In the genomic region with DNA sequence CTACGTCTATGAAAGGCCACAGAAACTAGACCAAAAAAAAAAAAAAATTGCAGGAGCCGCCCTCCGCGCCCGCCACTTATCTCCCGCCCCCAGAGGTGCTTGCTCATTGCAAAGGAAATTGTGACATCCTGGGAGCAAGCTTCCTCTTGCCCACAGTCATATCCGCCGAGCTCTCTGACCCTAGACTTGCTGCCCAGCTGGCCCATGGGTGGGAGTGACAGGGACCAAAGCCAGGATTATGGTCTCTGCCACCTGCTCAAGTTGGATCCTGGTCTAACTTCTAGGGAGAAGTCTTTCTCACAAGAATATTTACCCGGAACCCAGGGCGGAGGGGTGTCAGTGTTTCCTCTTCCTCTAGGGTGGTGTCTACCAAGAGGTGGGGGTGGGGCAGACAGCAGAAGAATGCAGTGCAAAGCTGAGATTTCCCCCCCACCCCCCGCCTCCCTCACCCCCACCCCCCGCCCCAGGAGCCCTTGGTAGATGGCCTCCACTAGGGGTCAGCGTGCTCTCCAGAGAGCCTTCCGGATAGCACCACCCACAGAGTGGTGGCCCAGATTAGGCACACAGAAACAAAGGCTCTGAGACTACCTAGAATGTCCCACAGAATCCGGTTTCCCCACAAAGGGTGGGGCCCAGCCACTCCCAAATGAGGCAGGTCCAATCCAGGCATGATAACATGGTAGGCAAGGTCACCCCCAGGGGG, we compare ENCODE assay signal across 9 mouse cellular contexts. TPM values are rescaled to one million over a fixed set of nuclear protein-coding genes. Genes with fewer than 3 reads are reported as not detected.
A peak's percentile ranks its signal among the peaks of the same experiment; 100 is the strongest.
DNase-seq lines count a peak whose midpoint lies in the region; ATAC-seq lines count a peak whose summit lies in the region.
"Had no signal": no experiment of that assay in that cellular context is flagged by ENCODE, and none has a peak within 500 bp of the region (broad histone marks: within the 10 kb centered on the region; RNA-seq: fewer than 3 reads in every experiment).

No protein-coding gene starts in this region.

- no peaks in the 10 kb centered on the region for H3K27me3 ChIP-seq in heart, embryonic 13.5 days (replicated peaks)
- H3K27me3 ChIP-seq: hindbrain, embryonic 15.5 days had no signal

- no peaks in the 10 kb centered on the region for H3K9me3 ChIP-seq in heart, embryonic 13.5 days
- H3K9me3 ChIP-seq: hindbrain, embryonic 15.5 days had no signal

- H3K4me2 ChIP-seq in heart, embryonic 13.5 days = peak overlapping the region; percentile 56
- H3K4me2 ChIP-seq: hindbrain, embryonic 15.5 days had no signal

- DNase-seq in layer of hippocampus, adult 9-11 months = peak; percentile 63
- no peak for DNase-seq in layer of hippocampus, postnatal 25 days (ENCODE audit: extremely low spot score in 1 of 2, low spot score in 1 of 2)
- peak; percentile 74 for DNase-seq in ZHBTc4 (ENCODE audit: low read depth, low spot score)
- peak; percentile 60 to 76 for DNase-seq in kidney, postnatal 4 days
- peak; percentile 80 for DNase-seq in monocyte, adult 2 months (ENCODE audit: low read depth in 1 of 2, low spot score in 2 of 2)
- DNase-seq in testis, postnatal 14 days (ENCODE audit: low spot score) = no peak
- DNase-seq in right cerebral cortex, adult 18-20 months = no peak

- ATAC-seq in heart, embryonic 13.5 days (ENCODE audit: extremely low read depth, insufficient number of reproducible peaks, low FRiP score, low TSS enrichment) = no peak

- 0 out of 2 replicates have a peak, but pooled peaks cover 4% of the 10 kb centered on the region for H3K36me3 ChIP-seq in heart, embryonic 13.5 days
- H3K36me3 ChIP-seq: hindbrain, embryonic 15.5 days had no signal

- peak overlapping the region; percentile 20; the same call in 1 of the 2 replicates for H3K4me3 ChIP-seq in heart, embryonic 13.5 days
- H3K4me3 ChIP-seq: hindbrain, embryonic 15.5 days had no signal

- H3K9ac ChIP-seq in heart, embryonic 13.5 days = peak overlapping the region; percentile 52; the same call in 1 of the 2 replicates
- H3K9ac ChIP-seq: hindbrain, embryonic 15.5 days had no signal

- peaks cover 71% of the 10 kb centered on the region for H3K4me1 ChIP-seq in heart, embryonic 13.5 days

- WGBS in heart, embryonic 13.5 days = 30% methylated on average over 14 of the region's 15 CpGs

- H3K27ac ChIP-seq in heart, embryonic 13.5 days (replicated peaks) = peak overlapping the region; percentile 63
- H3K27ac ChIP-seq: hindbrain, embryonic 15.5 days had no signal

RNA-seq across cellular contexts. Expression of a gene that starts 10.9 kb away (rescaled TPM):
- 1 to 10 TPM; 1.1 to 1.8 TPM for total RNA-seq in layer of hippocampus, postnatal 25 days (2021)
- 7.2 and 8.0 TPM in 2 replicates for polyA plus RNA-seq in heart, embryonic 13.5 days (2015; fragmentation: Nextera tagmentation; extraction: Ambion mirVana)

RNA-seq across cellular contexts. Expression of a gene that starts 29.7 kb away (rescaled TPM):
- total RNA-seq in layer of hippocampus, postnatal 25 days (2021) = under 1 TPM; 0.32 to 0.68 TPM
- not detected in 2 replicates for polyA plus RNA-seq in heart, embryonic 13.5 days (2015; fragmentation: Nextera tagmentation; extraction: Ambion mirVana)
- polyA plus RNA-seq: hindbrain, embryonic 15.5 days had no signal

RNA-seq across cellular contexts. Expression of a gene that starts 34.6 kb away (rescaled TPM):
- total RNA-seq in layer of hippocampus, postnatal 25 days (2021) = 10 to 100 TPM; 97.0 to 97.1 TPM
- polyA plus RNA-seq in heart, embryonic 13.5 days (2015; fragmentation: Nextera tagmentation; extraction: Ambion mirVana) = 7.9 and 8.3 TPM in 2 replicates

RNA-seq across cellular contexts. Expression of a gene that starts 37.4 kb away (rescaled TPM):
- 1 to 10 TPM; 6.4 to 7.0 TPM for total RNA-seq in layer of hippocampus, postnatal 25 days (2021)
- polyA plus RNA-seq in heart, embryonic 13.5 days (2015; fragmentation: Nextera tagmentation; extraction: Ambion mirVana) = 0.51 and 0.93 TPM in 2 replicates

RNA-seq across cellular contexts. Expression of a gene that starts 38.2 kb away (rescaled TPM):
- total RNA-seq in layer of hippocampus, postnatal 25 days (2021) = 10 to 100 TPM; 65.7 to 78.3 TPM
- polyA plus RNA-seq in heart, embryonic 13.5 days (2015; fragmentation: Nextera tagmentation; extraction: Ambion mirVana) = 2.6 TPM in 2 replicates

Comparison
In these comparisons a context has a peak if more than half of its experiments do, and no peak if none do; other contexts are left out.
1. DNase-seq: peak in layer of hippocampus, adult 9-11 months (single experiment), ZHBTc4 (single experiment), kidney, postnatal 4 days (2 of 2) and monocyte, adult 2 months (2 of 2); none in layer of hippocampus, postnatal 25 days (0 of 2), testis, postnatal 14 days (single experiment) and right cerebral cortex, adult 18-20 months (single experiment).